Mouse (Mus musculus): ENCODE results near the gene Nrk.

GRCm38 (mm10) chrX:139016540-139016939 lies 102.3 kb downstream of the Nrk start:
- TF ChIP-seq CTCF (IDR thresholded peaks at IDR 0.05; ENCODE audit: borderline replicate concordance, control insufficient read depth, extremely low read depth, insufficient read depth, low read length, poor library complexity) (no peak), POLR2A (IDR thresholded peaks at IDR 0.05; ENCODE audit: control insufficient read depth, extremely low read depth, insufficient read depth, low read length, poor library complexity) (no peak)

Measured in thymus, adult 2 months (tissue).